Mouse (Mus musculus): Measurements from ENCODE around the gene Rhbg. TPM values are rescaled to one million over a fixed set of nuclear protein-coding genes. Genes with fewer than 3 reads are reported as not detected.
A peak's percentile ranks its signal among the peaks of the same experiment; 100 is the strongest.

Rhbg gene
- polyA plus RNA-seq, 1 experiment, result not detected

- DNase-seq (ENCODE audit: extremely low spot score in 1 of 2, low spot score in 1 of 2), result no peak
Observed at GRCm38 (mm10) chr3:88230262-88231047, 24.1 kb downstream of the Rhbg start.

- DNase-seq (ENCODE audit: extremely low spot score in 1 of 2, low spot score in 1 of 2), result no peak
Observed at GRCm38 (mm10) chr3:88229526-88229925, 25.0 kb downstream of the Rhbg start.

- no peak for DNase-seq (ENCODE audit: extremely low spot score in 1 of 2, low spot score in 1 of 2)
Observed at GRCm38 (mm10) chr3:88228906-88229305, 25.6 kb downstream of the Rhbg start.

- DNase-seq (ENCODE audit: extremely low spot score in 1 of 2, low spot score in 1 of 2), result no peak
Observed at GRCm38 (mm10) chr3:88227976-88228375, 26.5 kb downstream of the Rhbg start.

DNA sequence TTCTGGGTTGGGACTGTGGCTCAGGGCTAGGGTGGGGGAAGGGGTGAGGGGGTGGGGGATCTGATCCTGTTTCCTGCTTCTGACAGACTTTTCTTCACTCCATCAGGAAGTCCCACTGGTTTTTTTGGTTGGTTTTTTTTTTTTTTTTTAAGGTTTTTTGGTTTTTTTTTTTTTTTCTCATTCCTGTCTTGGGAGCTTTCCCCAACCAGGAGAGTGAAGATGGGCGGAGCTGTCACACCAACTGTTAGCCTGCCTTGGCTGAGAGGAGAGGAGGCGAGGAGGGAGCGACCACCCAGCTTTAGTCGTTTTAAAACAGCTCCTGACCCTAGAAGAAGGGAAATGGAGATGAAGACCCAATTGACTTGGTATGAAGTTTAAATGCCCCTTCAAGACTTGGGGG lies 27.2 kb downstream of the Rhbg start:
- no peak for DNase-seq (ENCODE audit: extremely low spot score in 1 of 2, low spot score in 1 of 2)

DNA sequence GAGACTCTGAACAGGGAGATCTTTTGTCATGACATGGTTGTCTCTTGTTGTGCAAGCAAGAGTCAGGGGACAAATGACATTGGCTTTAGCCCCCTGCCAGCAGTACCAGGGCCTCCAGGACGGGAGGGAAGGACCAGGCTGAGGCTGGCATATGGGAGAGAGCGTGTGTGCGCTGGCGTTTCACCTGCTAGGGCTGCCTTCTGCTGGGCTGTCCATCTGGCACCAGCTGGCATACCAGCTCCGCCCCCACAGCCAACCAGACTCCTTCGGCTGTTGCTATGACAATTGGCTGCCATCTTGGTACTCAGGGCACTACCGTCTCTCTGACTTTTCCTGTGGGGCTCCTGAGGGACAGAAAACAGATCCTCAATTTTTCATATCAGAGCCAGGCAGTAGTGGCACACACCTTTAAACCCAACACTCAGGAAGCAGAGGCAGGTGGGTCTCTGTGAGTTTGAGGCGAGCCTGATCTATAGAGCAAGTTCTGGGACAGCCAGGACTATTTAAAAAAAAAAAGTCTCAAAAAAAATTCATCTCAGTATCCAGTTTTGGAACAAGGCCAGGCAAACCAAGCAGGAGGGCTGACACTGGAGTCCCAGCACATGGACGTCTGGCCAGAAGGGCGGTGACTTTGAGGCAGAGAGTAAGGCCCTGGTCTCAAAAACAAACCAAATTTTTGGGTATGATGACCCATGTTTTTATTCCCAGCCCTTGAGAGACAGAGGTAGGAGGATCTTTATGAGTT lies 28.2 kb downstream of the Rhbg start:
- peak in 1 of 2 experiments; percentile 80 for DNase-seq (ENCODE audit: extremely low spot score in 1 of 2, low spot score in 1 of 2)

DNA sequence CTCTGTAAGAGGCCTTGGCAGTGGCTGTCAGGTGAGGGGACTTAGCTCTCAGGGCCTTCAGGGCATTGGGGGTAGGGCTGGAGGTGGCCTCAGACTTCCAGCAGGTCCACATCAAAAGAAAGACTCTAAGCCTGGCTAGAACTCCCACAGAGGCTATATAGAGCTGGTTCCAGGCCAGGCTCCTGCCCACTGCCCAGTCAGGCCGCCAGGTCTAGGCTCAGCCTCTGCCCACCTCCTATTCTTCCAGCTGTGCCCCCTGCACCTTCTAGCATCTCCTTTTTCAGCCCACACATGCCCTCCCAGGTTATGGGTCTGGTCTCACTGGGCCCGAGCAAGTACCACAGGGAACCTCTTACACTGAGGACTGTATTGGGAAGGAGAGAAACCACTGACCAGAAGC lies 29.6 kb downstream of the Rhbg start:
- no peak for DNase-seq (ENCODE audit: extremely low spot score in 1 of 2, low spot score in 1 of 2)

GRCm38 (mm10) chr3:88222446-88222845 lies 32.1 kb downstream of the Rhbg start:
- no peak for DNase-seq (ENCODE audit: extremely low spot score in 1 of 2, low spot score in 1 of 2)

DNA sequence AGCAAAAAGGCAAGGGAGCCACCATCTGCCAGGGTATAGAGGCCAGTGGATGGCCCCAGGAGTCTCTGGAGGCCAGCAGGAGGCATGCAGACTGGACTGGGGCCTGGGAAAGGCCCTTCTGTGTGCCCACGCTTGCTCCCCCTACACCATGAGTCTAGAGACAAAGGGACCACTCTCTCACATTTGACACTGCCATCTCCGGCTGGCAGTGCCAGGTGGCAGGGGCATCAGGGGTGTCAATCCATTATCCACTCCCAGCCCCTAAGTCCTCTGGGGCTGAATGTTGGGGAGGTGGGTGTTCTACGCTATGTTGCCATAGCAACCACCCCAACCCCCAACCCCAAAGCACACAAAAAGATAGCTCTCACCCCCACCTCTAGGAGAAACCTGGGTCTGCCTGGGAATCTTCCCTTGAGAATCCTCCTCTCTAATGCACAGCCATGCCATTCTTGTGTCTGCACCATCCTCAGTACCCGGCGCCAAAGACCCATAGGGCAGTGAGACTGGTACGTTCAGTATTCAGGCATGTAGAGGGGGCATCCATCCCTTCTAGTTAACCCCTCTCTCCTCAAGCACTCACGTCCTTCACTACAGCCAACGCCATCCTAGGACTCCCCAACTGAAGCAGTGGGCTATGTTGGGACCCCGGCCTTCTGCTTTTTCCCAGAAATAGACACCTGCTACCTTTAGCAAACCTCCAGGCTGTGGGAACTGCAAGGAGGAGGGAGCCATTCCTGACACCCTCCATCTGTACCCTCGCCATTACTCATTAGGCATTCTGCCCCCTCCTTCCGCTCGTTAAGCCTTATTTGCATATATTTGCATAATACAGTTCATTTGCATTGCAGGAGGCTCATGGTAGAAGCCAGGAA lies 32.8 kb downstream of the Rhbg start:
- DNase-seq (ENCODE audit: extremely low spot score in 1 of 2, low spot score in 1 of 2), result peak; percentile 86 to 92

- DNase-seq (ENCODE audit: extremely low spot score in 1 of 2, low spot score in 1 of 2), result no peak
Observed at GRCm38 (mm10) chr3:88220842-88221241, 33.7 kb downstream of the Rhbg start.

GRCm38 (mm10) chr3:88219940-88220339 lies 34.6 kb downstream of the Rhbg start:
- DNase-seq (ENCODE audit: extremely low spot score in 1 of 2, low spot score in 1 of 2), result peak in 1 of 2 experiments; percentile 50

DNA sequence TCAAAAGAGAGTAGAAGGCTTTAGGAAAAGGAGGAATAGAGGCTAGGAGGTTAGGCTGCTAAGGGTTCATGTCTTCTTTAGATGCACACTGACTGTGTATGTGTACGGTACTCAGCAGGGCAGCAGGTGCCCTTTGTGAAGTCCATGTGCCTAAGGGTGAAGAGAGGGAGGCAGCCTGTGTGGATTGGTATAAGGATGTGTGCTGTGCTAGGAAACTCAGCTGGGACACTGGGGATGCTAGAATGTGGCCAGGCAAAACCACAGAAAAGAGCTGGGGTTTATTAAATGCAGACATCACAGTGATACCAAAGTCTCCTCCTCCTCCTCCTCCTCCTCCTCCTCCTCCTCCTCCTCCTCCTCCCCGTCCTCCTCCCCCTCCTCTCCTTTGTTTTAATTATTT lies 36.8 kb downstream of the Rhbg start:
- no peak for DNase-seq (ENCODE audit: extremely low spot score in 1 of 2, low spot score in 1 of 2)

- peak in 1 of 2 experiments; percentile 32 for DNase-seq (ENCODE audit: extremely low spot score in 1 of 2, low spot score in 1 of 2)
Observed at GRCm38 (mm10) chr3:88216534-88217326, 37.8 kb downstream of the Rhbg start.

DNA sequence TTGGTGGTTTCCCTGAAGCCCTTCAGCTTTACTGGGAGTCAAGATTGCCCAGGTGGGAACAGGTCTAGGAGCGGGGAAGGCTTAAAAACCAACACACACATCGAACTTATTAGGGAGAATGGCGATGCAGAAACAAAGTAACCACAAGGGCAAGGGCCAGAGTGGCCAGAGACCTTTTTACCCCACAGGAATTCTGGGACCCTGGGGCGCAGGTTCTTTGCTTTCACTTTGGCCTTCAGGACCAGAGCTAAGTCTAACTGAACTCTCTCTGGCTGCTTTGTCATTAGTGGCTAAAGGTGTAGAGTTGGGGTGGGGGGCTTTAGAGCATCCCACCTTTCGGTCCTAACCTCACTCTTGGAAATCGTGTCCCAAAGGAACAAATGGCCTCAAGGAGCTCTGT lies 38.4 kb downstream of the Rhbg start:
- no peak for DNase-seq (ENCODE audit: extremely low spot score in 1 of 2, low spot score in 1 of 2)

DNA sequence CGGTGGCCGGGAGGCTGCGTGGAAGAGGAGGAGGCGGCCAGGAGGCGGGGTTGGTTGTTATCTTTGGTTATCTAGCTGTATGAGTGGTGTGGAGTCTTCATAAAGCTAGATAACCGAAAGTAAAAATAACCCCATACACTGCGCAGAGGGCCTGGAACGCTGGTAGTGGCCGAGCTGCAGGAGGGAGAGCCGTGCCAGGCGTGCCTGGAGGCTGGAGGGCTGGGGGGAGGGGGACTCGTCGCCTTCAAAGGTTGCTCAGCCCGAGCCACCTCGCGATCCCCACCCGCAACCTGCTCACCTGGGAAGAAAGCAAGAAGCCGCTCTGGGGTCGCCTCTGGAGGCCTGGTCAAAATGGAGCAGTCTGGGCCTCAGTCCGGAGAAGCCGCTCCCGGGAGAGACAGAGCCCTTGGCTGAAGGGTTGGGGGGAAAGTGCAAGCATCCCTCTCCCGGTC lies 38.9 kb downstream of the Rhbg start:
- DNase-seq (ENCODE audit: extremely low spot score in 1 of 2, low spot score in 1 of 2), result peak in 1 of 2 experiments; percentile 56

- DNase-seq (ENCODE audit: extremely low spot score in 1 of 2, low spot score in 1 of 2), result peak in 1 of 2 experiments; percentile 23
Observed at GRCm38 (mm10) chr3:88214971-88215552, 39.4 kb downstream of the Rhbg start.

DNA sequence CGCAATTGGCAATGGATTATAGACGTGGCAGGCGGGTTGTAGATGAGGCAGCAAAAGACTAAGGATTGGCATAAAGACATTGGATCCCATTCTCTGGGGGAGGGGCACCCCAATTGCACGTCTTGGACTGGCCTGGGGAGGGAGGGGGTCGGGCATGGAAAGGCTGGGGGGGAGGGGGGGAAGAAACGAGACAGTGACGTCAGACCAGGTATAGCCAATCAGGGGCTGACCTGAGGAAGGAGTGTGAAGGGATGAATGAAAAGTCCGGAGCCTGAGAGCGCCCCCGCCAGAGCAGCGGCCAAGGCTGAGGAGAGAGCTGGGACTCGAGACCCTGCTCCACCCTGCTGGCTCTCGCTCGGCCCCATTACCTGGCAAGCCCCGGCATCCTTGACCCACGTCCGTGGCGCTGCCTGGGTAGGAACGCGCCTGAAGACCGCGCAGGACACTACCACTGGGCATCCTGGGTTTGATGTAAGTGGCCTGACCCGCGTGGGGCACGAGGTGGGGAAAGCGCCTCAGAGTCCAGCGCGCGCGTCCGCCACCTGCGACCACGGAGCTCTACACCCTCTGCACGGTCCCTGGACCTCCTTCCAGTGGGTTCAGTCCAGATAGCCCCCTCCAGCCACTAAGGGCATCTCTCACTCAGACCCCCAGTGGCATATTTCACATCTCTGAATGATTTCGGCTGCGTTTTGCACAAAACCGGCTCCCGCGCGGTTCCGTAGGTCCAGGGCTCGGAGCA lies 40.1 kb downstream of the Rhbg start:
- DNase-seq (ENCODE audit: extremely low spot score in 1 of 2, low spot score in 1 of 2), result peak in 1 of 2 experiments; percentile 87

DNA sequence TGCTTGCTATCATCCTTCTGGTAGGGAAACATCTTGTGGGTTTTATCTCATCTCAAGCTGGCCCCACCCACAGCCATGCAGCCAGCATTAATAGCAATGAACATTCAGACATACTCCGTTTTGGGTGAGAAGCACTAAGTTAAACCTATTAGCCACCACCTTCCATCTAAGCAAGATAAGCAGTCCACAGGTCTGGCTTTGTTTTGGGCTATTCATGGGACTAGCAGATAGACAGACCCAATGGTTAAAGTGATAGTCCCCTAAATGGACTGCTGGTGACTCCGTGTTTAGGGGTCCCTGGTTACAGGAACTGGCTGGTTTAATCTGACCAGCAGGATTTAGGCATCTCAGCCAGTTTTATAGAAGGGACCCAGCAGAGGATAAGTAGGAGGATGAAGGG lies 41.5 kb downstream of the Rhbg start:
- DNase-seq (ENCODE audit: extremely low spot score in 1 of 2, low spot score in 1 of 2), result no peak

DNA sequence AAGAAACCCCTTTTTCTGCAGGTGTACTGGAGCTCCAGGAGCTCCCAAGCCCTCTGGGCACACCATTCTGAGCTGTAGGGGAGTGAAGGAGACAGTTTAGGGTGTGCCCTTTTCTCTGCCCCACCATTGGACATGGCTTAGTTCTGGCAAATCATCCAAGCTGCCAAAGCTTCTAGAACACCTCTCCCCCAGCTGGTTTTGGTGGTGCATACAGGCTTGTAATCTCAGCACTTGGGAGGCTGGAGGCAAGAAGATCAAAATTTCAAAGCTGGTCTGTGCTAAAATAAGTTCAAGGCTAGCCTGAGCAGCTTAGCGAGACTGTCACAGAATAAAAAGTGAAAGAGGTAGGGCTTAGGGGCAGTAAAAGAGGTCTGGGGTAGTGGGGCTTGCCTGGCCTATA lies 42.2 kb downstream of the Rhbg start:
- DNase-seq (ENCODE audit: extremely low spot score in 1 of 2, low spot score in 1 of 2), result no peak

All from frontal cortex, adult 2 months (tissue).